ENCODE assay signal across 23 mouse cellular contexts in genomic region chr3:121919961-121920360, GRCm38 (mm10). TPM values are rescaled to one million over a fixed set of nuclear protein-coding genes. Genes with fewer than 3 reads are reported as not detected.
DNase-seq lines count a peak whose midpoint lies in the region; ATAC-seq lines count a peak whose summit lies in the region.
"Had no signal": no experiment of that assay in that cellular context is flagged by ENCODE, and none has a peak within 500 bp of the region (broad histone marks: within the 10 kb centered on the region; RNA-seq: fewer than 3 reads in every experiment).

No protein-coding gene starts in this region.

- H3K36me3 ChIP-seq in embryonic facial prominence, embryonic 14.5 days (ENCODE audit: control insufficient read depth, insufficient read depth, low read length) = no peaks in the 10 kb centered on the region
- no peaks in the 10 kb centered on the region for H3K36me3 ChIP-seq in embryonic facial prominence, embryonic 10.5 days (replicated peaks)
- no peaks in the 10 kb centered on the region for H3K36me3 ChIP-seq in lung, embryonic 16.5 days (ENCODE audit: control insufficient read depth, insufficient read depth, low read length)
- H3K36me3 ChIP-seq: embryonic facial prominence, embryonic 13.5 days; heart, embryonic 10.5 days; heart, embryonic 13.5 days; hindbrain, embryonic 12.5 days; hindbrain, embryonic 15.5 days had no signal

- no peak overlapping the region for H3K9ac ChIP-seq in embryonic facial prominence, embryonic 14.5 days (ENCODE audit: low read depth, low read length)
- no peak overlapping the region for H3K9ac ChIP-seq in lung, embryonic 16.5 days (ENCODE audit: low read length)
- H3K9ac ChIP-seq: embryonic facial prominence, embryonic 13.5 days; forebrain, embryonic 13.5 days; heart, embryonic 13.5 days; hindbrain, embryonic 12.5 days; hindbrain, embryonic 15.5 days had no signal

- intact Hi-C loops in heart, postnatal 14 days (cut with DNase I) = loop anchor here (5.0 kb wide), 1 partner anchor 32 kb away; the partner anchor contains the start of gene Arhgap29

- H3K27ac ChIP-seq in embryonic facial prominence, embryonic 14.5 days (replicated peaks; ENCODE audit: low read depth, low read length) = no peak overlapping the region
- no peak overlapping the region for H3K27ac ChIP-seq in embryonic facial prominence, embryonic 10.5 days (replicated peaks)
- H3K27ac ChIP-seq in lung, embryonic 16.5 days (ENCODE audit: low read length) = peak overlapping the region; percentile 72
- peak overlapping the region; percentile 24; the same call in 1 of the 2 replicates for H3K27ac ChIP-seq in brown adipose tissue, adult 24 weeks (replicated peaks; ENCODE audit: low read depth, low read length)
- H3K27ac ChIP-seq: embryonic facial prominence, embryonic 13.5 days; forebrain, embryonic 13.5 days; heart, adult 2 months; heart, embryonic 10.5 days; heart, embryonic 13.5 days; hindbrain, embryonic 12.5 days; hindbrain, embryonic 15.5 days had no signal

- no peak overlapping the region for H3K4me2 ChIP-seq in embryonic facial prominence, embryonic 14.5 days (ENCODE audit: low read depth, low read length)
- H3K4me2 ChIP-seq in lung, embryonic 16.5 days (ENCODE audit: low read depth, low read length) = no peak overlapping the region
- H3K4me2 ChIP-seq: embryonic facial prominence, embryonic 13.5 days; forebrain, embryonic 13.5 days; heart, embryonic 13.5 days; hindbrain, embryonic 12.5 days; hindbrain, embryonic 15.5 days had no signal

- 64% methylated on average over 5 of the region's 5 CpGs for WGBS in embryonic facial prominence, embryonic 14.5 days
- 85% methylated on average over 5 of the region's 5 CpGs for WGBS in embryonic facial prominence, embryonic 10.5 days
- 66% methylated on average over 5 of the region's 5 CpGs for WGBS in lung, embryonic 16.5 days

- peak; percentile 45 for DNase-seq in embryonic facial prominence, embryonic 14.5 days (ENCODE audit: low spot score)
- no peak for DNase-seq in embryonic facial prominence, embryonic 10.5 days (ENCODE audit: low spot score)
- DNase-seq in lung, postnatal 4 days = no peak
- no peak for DNase-seq in heart, postnatal 14 days
- DNase-seq in right cerebral cortex, postnatal 25 days = no peak
- DNase-seq: adrenal gland, adult 2 months; adrenal gland, postnatal 14 days; cerebellum, adult 11-12 months; cerebellum, adult 8-10 months; cerebellum, postnatal 14 days; gastrocnemius, postnatal 10 days; gastrocnemius, postnatal 36 days; heart, adult 2 months had no signal

- ATAC-seq in embryonic facial prominence, embryonic 14.5 days (ENCODE audit: low read depth) = no peak; the same call in 1 of the 2 replicates
- ATAC-seq in lung, embryonic 16.5 days (ENCODE audit: low read depth) = no peak
- ATAC-seq: forebrain, embryonic 13.5 days; forebrain, embryonic 16.5 days had no signal

- H3K9me3 ChIP-seq in embryonic facial prominence, embryonic 14.5 days (ENCODE audit: control insufficient read depth, low read length) = no peaks in the 10 kb centered on the region
- H3K9me3 ChIP-seq in embryonic facial prominence, embryonic 10.5 days = no peaks in the 10 kb centered on the region
- no peaks in the 10 kb centered on the region for H3K9me3 ChIP-seq in lung, embryonic 16.5 days (ENCODE audit: control insufficient read depth, low read length)
- H3K9me3 ChIP-seq: embryonic facial prominence, embryonic 13.5 days; forebrain, embryonic 13.5 days; heart, embryonic 10.5 days; heart, embryonic 13.5 days; hindbrain, embryonic 12.5 days; hindbrain, embryonic 15.5 days had no signal

- no peaks in the 10 kb centered on the region for H3K4me1 ChIP-seq in embryonic facial prominence, embryonic 14.5 days (ENCODE audit: control insufficient read depth, insufficient read depth, low read length)
- H3K4me1 ChIP-seq in embryonic facial prominence, embryonic 10.5 days = peaks cover 1% of the 10 kb centered on the region; the same call in 1 of the 2 replicates
- H3K4me1 ChIP-seq in lung, embryonic 16.5 days (replicated peaks; ENCODE audit: control insufficient read depth, insufficient read depth, low read length) = peaks cover 16% of the 10 kb centered on the region
- H3K4me1 ChIP-seq in brown adipose tissue, adult 24 weeks (ENCODE audit: control insufficient read depth, insufficient read depth, insufficient read length, low read length) = peaks cover 14% of the 10 kb centered on the region; the same call in 1 of the 2 replicates
- H3K4me1 ChIP-seq: embryonic facial prominence, embryonic 13.5 days; forebrain, embryonic 13.5 days; hindbrain, embryonic 12.5 days; hindbrain, embryonic 15.5 days had no signal

- H3K27me3 ChIP-seq in embryonic facial prominence, embryonic 14.5 days (replicated peaks; ENCODE audit: control insufficient read depth, insufficient read depth, low read length) = no peaks in the 10 kb centered on the region
- H3K27me3 ChIP-seq in embryonic facial prominence, embryonic 10.5 days (replicated peaks; ENCODE audit: low read depth, poor library complexity, severe bottlenecking) = no peaks in the 10 kb centered on the region
- no peaks in the 10 kb centered on the region for H3K27me3 ChIP-seq in lung, embryonic 16.5 days (ENCODE audit: control insufficient read depth, insufficient read depth, low read depth, low read length)
- H3K27me3 ChIP-seq: embryonic facial prominence, embryonic 13.5 days; forebrain, embryonic 13.5 days; heart, embryonic 13.5 days; hindbrain, embryonic 12.5 days; hindbrain, embryonic 15.5 days had no signal

- H3K4me3 ChIP-seq in embryonic facial prominence, embryonic 14.5 days (ENCODE audit: low read depth, low read length) = no peak overlapping the region
- no peak overlapping the region for H3K4me3 ChIP-seq in embryonic facial prominence, embryonic 10.5 days
- no peak overlapping the region for H3K4me3 ChIP-seq in lung, embryonic 16.5 days (ENCODE audit: low read length)
- H3K4me3 ChIP-seq in brown adipose tissue, adult 24 weeks (ENCODE audit: insufficient read depth, low read depth, low read length) = no peak overlapping the region
- H3K4me3 ChIP-seq: embryonic facial prominence, embryonic 13.5 days; erythroblast, embryonic 14.5 days; forebrain, embryonic 13.5 days; heart, adult 2 months; heart, embryonic 10.5 days; heart, embryonic 13.5 days; hindbrain, embryonic 12.5 days; hindbrain, embryonic 15.5 days had no signal

RNA-seq across cellular contexts. Expression of gene Arhgap29, which starts 32.4 kb away (rescaled TPM):
- 75.2 and 82.0 TPM in 2 replicates for polyA plus RNA-seq in embryonic facial prominence, embryonic 14.5 days (2014; fragmentation: Nextera tagmentation; extraction: Ambion mirVana)
- 40.9 and 46.9 TPM in 2 replicates for polyA plus RNA-seq in embryonic facial prominence, embryonic 10.5 days (2016; fragmentation: Nextera tagmentation; extraction: Ambion mirVana)
- polyA plus RNA-seq in lung, embryonic 16.5 days (2015; fragmentation: Nextera tagmentation; extraction: Ambion mirVana) = 64.6 and 65.6 TPM in 2 replicates
- polyA plus RNA-seq in brown adipose tissue, adult 24 weeks (2012; ENCODE audit: insufficient read depth, insufficient read length, missing spikeins) = 73.7 and 81.7 TPM in 2 replicates
- total RNA-seq in heart, postnatal 14 days (2021) = 10 to 100 TPM; 71.1 to 72.6 TPM
- polyA plus RNA-seq: erythroblast, embryonic 14.5 days had no signal

Comparison
In these comparisons a context has a peak if more than half of its experiments do, and no peak if none do; other contexts are left out.
1. H3K27ac ChIP-seq: peak in lung, embryonic 16.5 days (single experiment) and brown adipose tissue, adult 24 weeks (single experiment); none in embryonic facial prominence, embryonic 14.5 days (single experiment) and embryonic facial prominence, embryonic 10.5 days (single experiment).